ENCODE assay signal across 22 mouse cellular contexts in genomic region chr9:23344353-23344752, GRCm38 (mm10).
DNase-seq lines count a peak whose midpoint lies in the region; ATAC-seq and TF ChIP-seq lines count a peak whose summit lies in the region.
"Had no signal": no experiment of that assay in that cellular context is flagged by ENCODE, and none has a peak within 500 bp of the region (broad histone marks: within the 10 kb centered on the region; RNA-seq: fewer than 3 reads in every experiment).

No protein-coding gene starts in this region.

- no peak overlapping the region for H3K9ac ChIP-seq in heart, embryonic 15.5 days
- no peak overlapping the region for H3K9ac ChIP-seq in heart, adult 2 months (ENCODE audit: low read depth, low read length)
- H3K9ac ChIP-seq in lung, embryonic 14.5 days = no peak overlapping the region
- H3K9ac ChIP-seq in lung, embryonic 16.5 days (ENCODE audit: low read length) = no peak overlapping the region
- H3K9ac ChIP-seq: embryonic facial prominence, embryonic 13.5 days; embryonic facial prominence, embryonic 15.5 days; forebrain, embryonic 12.5 days had no signal

- DNase-seq in heart, adult 2 months = no peak
- DNase-seq in lung, embryonic 14.5 days = peak; percentile 83
- no peak for DNase-seq in lung, adult 2 months
- DNase-seq in lung, postnatal 36 days = no peak
- DNase-seq: adrenal gland, adult 2 months; adrenal gland, postnatal 10 days; adrenal gland, postnatal 25 days; cerebellum, adult 11 months; cerebellum, adult 18-20 months; cerebellum, adult 8-10 months; cerebellum, adult 9-11 months; cerebellum, postnatal 14 days; cerebellum, postnatal 36 days; embryo, embryonic 11 days had no signal

- H3K27ac ChIP-seq in heart, embryonic 15.5 days = peak overlapping the region; percentile 70; the same call in 1 of the 2 replicates
- no peak overlapping the region for H3K27ac ChIP-seq in heart, adult 2 months
- H3K27ac ChIP-seq in lung, embryonic 14.5 days (ENCODE audit: low read depth) = no peak overlapping the region
- peak overlapping the region; percentile 60 for H3K27ac ChIP-seq in lung, embryonic 16.5 days (ENCODE audit: low read length)
- H3K27ac ChIP-seq: embryonic facial prominence, embryonic 13.5 days; embryonic facial prominence, embryonic 15.5 days; forebrain, embryonic 10.5 days; forebrain, embryonic 12.5 days had no signal

- H3K27me3 ChIP-seq in heart, embryonic 15.5 days = no peaks in the 10 kb centered on the region
- no peaks in the 10 kb centered on the region for H3K27me3 ChIP-seq in heart, adult 2 months (ENCODE audit: control insufficient read depth, insufficient read depth, low read length)
- H3K27me3 ChIP-seq in lung, embryonic 14.5 days (ENCODE audit: insufficient read depth, low read length) = no peaks in the 10 kb centered on the region
- H3K27me3 ChIP-seq in lung, embryonic 16.5 days (ENCODE audit: control insufficient read depth, insufficient read depth, low read depth, low read length) = no peaks in the 10 kb centered on the region
- H3K27me3 ChIP-seq: embryonic facial prominence, embryonic 13.5 days; embryonic facial prominence, embryonic 15.5 days; forebrain, embryonic 12.5 days had no signal

- no peaks in the 10 kb centered on the region for H3K36me3 ChIP-seq in heart, embryonic 15.5 days
- H3K36me3 ChIP-seq in heart, adult 2 months (ENCODE audit: control insufficient read depth, insufficient read depth, low read length) = no peaks in the 10 kb centered on the region
- no peaks in the 10 kb centered on the region for H3K36me3 ChIP-seq in lung, embryonic 14.5 days (ENCODE audit: insufficient read depth)
- no peaks in the 10 kb centered on the region for H3K36me3 ChIP-seq in lung, embryonic 16.5 days (ENCODE audit: control insufficient read depth, insufficient read depth, low read length)
- H3K36me3 ChIP-seq: embryonic facial prominence, embryonic 13.5 days; embryonic facial prominence, embryonic 15.5 days; forebrain, embryonic 10.5 days; forebrain, embryonic 12.5 days had no signal

- H3K4me1 ChIP-seq in heart, embryonic 15.5 days (replicated peaks) = peaks cover 12% of the 10 kb centered on the region
- H3K4me1 ChIP-seq in heart, adult 2 months (ENCODE audit: control insufficient read depth, insufficient read depth, low read length) = peaks cover 1% of the 10 kb centered on the region; the same call in 1 of the 2 replicates
- 0 out of 2 replicates have a peak, but pooled peaks cover 4% of the 10 kb centered on the region for H3K4me1 ChIP-seq in lung, embryonic 14.5 days (ENCODE audit: insufficient read depth)
- 0 out of 2 replicates have a peak, but pooled peaks cover 2% of the 10 kb centered on the region for H3K4me1 ChIP-seq in lung, adult 2 months (ENCODE audit: control insufficient read depth, insufficient read depth, low read length)
- peaks cover 12% of the 10 kb centered on the region for H3K4me1 ChIP-seq in lung, embryonic 16.5 days (replicated peaks; ENCODE audit: control insufficient read depth, insufficient read depth, low read length)
- H3K4me1 ChIP-seq: embryonic facial prominence, embryonic 15.5 days; forebrain, embryonic 10.5 days; forebrain, embryonic 12.5 days had no signal

- ATAC-seq in heart, embryonic 15.5 days (replicated peaks; ENCODE audit: insufficient number of reproducible peaks, insufficient read depth, low FRiP score, low read depth) = no peak
- peak; percentile 50 for ATAC-seq in lung, embryonic 14.5 days (ENCODE audit: insufficient read depth)
- ATAC-seq in lung, embryonic 16.5 days (ENCODE audit: low read depth) = peak; percentile 62
- ATAC-seq: forebrain, embryonic 14.5 days had no signal

- TF ChIP-seq POLR2A in heart, adult 2 months (IDR thresholded peaks at IDR 0.05; ENCODE audit: insufficient read depth, low read depth, low read length) = no peak
- TF ChIP-seq POLR2A in lung, adult 2 months (IDR thresholded peaks at IDR 0.05; ENCODE audit: borderline replicate concordance, extremely low read depth, low read depth, low read length) = no peak

- no peak for TF ChIP-seq EP300 in heart, adult 2 months (IDR thresholded peaks at IDR 0.05; ENCODE audit: insufficient read depth, low read depth, low read length)

- no peak overlapping the region for H3K4me2 ChIP-seq in heart, embryonic 15.5 days
- no peak overlapping the region for H3K4me2 ChIP-seq in lung, embryonic 14.5 days
- H3K4me2 ChIP-seq in lung, embryonic 16.5 days (ENCODE audit: low read depth, low read length) = no peak overlapping the region
- H3K4me2 ChIP-seq: embryonic facial prominence, embryonic 13.5 days; embryonic facial prominence, embryonic 15.5 days; forebrain, embryonic 12.5 days had no signal

- H3K79me2 ChIP-seq in heart, adult 2 months (replicated peaks; ENCODE audit: control insufficient read depth, insufficient read depth, low read length) = no peaks in the 10 kb centered on the region

- H3K9me3 ChIP-seq in heart, embryonic 15.5 days (replicated peaks) = no peaks in the 10 kb centered on the region
- H3K9me3 ChIP-seq in lung, embryonic 14.5 days (ENCODE audit: low read depth, low read length) = no peaks in the 10 kb centered on the region
- H3K9me3 ChIP-seq in lung, embryonic 16.5 days (ENCODE audit: control insufficient read depth, low read length) = no peaks in the 10 kb centered on the region
- H3K9me3 ChIP-seq: embryonic facial prominence, embryonic 13.5 days; embryonic facial prominence, embryonic 15.5 days; forebrain, embryonic 10.5 days; forebrain, embryonic 12.5 days had no signal

- TF ChIP-seq CTCF in heart, adult 2 months (IDR thresholded peaks at IDR 0.05) = no peak
- TF ChIP-seq CTCF in lung, embryonic 14.5 days (IDR thresholded peaks at IDR 0.05; ENCODE audit: low read depth) = no peak
- no peak for TF ChIP-seq CTCF in lung, adult 2 months (IDR thresholded peaks at IDR 0.05; ENCODE audit: insufficient read depth, low read length)

- intact Hi-C loops in heart, adult 2 months (cut with DNase I) = no loop called here

- H3K4me3 ChIP-seq in heart, embryonic 15.5 days = no peak overlapping the region
- no peak overlapping the region for H3K4me3 ChIP-seq in heart, adult 2 months
- H3K4me3 ChIP-seq in lung, embryonic 14.5 days (ENCODE audit: low read depth, low read length) = no peak overlapping the region
- H3K4me3 ChIP-seq in lung, adult 2 months (replicated peaks; ENCODE audit: extremely low read depth, low read depth, low read length) = no peak overlapping the region
- no peak overlapping the region for H3K4me3 ChIP-seq in lung, embryonic 16.5 days (ENCODE audit: low read length)
- H3K4me3 ChIP-seq: embryonic facial prominence, embryonic 13.5 days; embryonic facial prominence, embryonic 15.5 days; erythroblast, embryonic 14.5 days; forebrain, embryonic 10.5 days; forebrain, embryonic 12.5 days had no signal

Comparison
In these comparisons a context has a peak if more than half of its experiments do, and no peak if none do; other contexts are left out.
1. H3K27ac ChIP-seq: peak in heart, embryonic 15.5 days (single experiment) and lung, embryonic 16.5 days (single experiment); none in heart, adult 2 months (single experiment) and lung, embryonic 14.5 days (single experiment).